In genomic region chr5:140396166-140396940, GRCm38 (mm10) we compare ENCODE assay signal across 9 mouse cellular contexts. TPM values are rescaled to one million over a fixed set of nuclear protein-coding genes. Genes with fewer than 3 reads are reported as not detected.
A peak's percentile ranks its signal among the peaks of the same experiment; 100 is the strongest.
DNase-seq lines count a peak whose midpoint lies in the region; ATAC-seq and TF ChIP-seq lines count a peak whose summit lies in the region.
"Had no signal": no experiment of that assay in that cellular context is flagged by ENCODE, and none has a peak within 500 bp of the region (broad histone marks: within the 10 kb centered on the region; RNA-seq: fewer than 3 reads in every experiment).

No protein-coding gene starts in this region.

- H3K79me2 ChIP-seq in heart, adult 2 months (replicated peaks; ENCODE audit: control insufficient read depth, insufficient read depth, low read length), result no peaks in the 10 kb centered on the region

- H3K4me3 ChIP-seq in heart, adult 2 months, result no peak overlapping the region
- H3K4me3 ChIP-seq in heart, embryonic 12.5 days, result no peak overlapping the region
- H3K4me3 ChIP-seq in thymus, adult 2 months (ENCODE audit: control insufficient read depth, insufficient read depth, low read length), result no peak overlapping the region
- no peak overlapping the region for H3K4me3 ChIP-seq in small intestine, adult 2 months (ENCODE audit: low read depth, low read length)
- H3K4me3 ChIP-seq: hindbrain, embryonic 15.5 days had no signal

- TF ChIP-seq EP300 in heart, adult 2 months (IDR thresholded peaks at IDR 0.05; ENCODE audit: insufficient read depth, low read depth, low read length), result no peak

- no peaks in the 10 kb centered on the region for H3K9me3 ChIP-seq in heart, embryonic 12.5 days (replicated peaks)
- H3K9me3 ChIP-seq: hindbrain, embryonic 15.5 days had no signal

- H3K4me2 ChIP-seq in heart, embryonic 12.5 days, result no peak overlapping the region
- H3K4me2 ChIP-seq: hindbrain, embryonic 15.5 days had no signal

- no peak for ATAC-seq in heart, embryonic 12.5 days (ENCODE audit: insufficient number of reproducible peaks, low FRiP score)
- ATAC-seq in hematopoietic stem cell, adult 5-6 weeks (replicated peaks in 1 of 2; ENCODE audit: insufficient read depth in 1 of 2, low FRiP score in 2 of 2, low TSS enrichment in 1 of 2, low read depth in 1 of 2, poor library complexity in 2 of 2, severe bottlenecking in 2 of 2), result peak; percentile 32 to 58; a peak in 1 of 4 replicates

- WGBS in heart, adult 2 months, result 50% methylated on average over 8 of the region's 8 CpGs
- WGBS in heart, embryonic 12.5 days, result 61% methylated on average over 8 of the region's 8 CpGs
- WGBS in thymus, adult 2 months, result 69% methylated on average over 8 of the region's 8 CpGs
- WGBS in small intestine, adult 2 months, result 56% methylated on average over 8 of the region's 8 CpGs

- no peaks in the 10 kb centered on the region for H3K27me3 ChIP-seq in heart, adult 2 months (ENCODE audit: control insufficient read depth, insufficient read depth, low read length)
- H3K27me3 ChIP-seq in heart, embryonic 12.5 days (replicated peaks), result 0 out of 2 replicates have a peak, but pooled peaks cover 4% of the 10 kb centered on the region
- no peaks in the 10 kb centered on the region for H3K27me3 ChIP-seq in thymus, adult 2 months (ENCODE audit: control insufficient read depth, insufficient read depth, low read length)
- H3K27me3 ChIP-seq in small intestine, adult 2 months (ENCODE audit: control insufficient read depth, insufficient read depth, low read length), result no peaks in the 10 kb centered on the region
- H3K27me3 ChIP-seq: hindbrain, embryonic 15.5 days had no signal

- no peaks in the 10 kb centered on the region for H3K4me1 ChIP-seq in heart, adult 2 months (ENCODE audit: control insufficient read depth, insufficient read depth, low read length)
- no peaks in the 10 kb centered on the region for H3K4me1 ChIP-seq in heart, embryonic 12.5 days (replicated peaks)
- H3K4me1 ChIP-seq in thymus, adult 2 months (replicated peaks; ENCODE audit: control insufficient read depth, insufficient read depth, low read length), result no peaks in the 10 kb centered on the region
- H3K4me1 ChIP-seq in small intestine, adult 2 months (ENCODE audit: control insufficient read depth, insufficient read depth, insufficient read length, low read length), result no peaks in the 10 kb centered on the region
- H3K4me1 ChIP-seq: hindbrain, embryonic 15.5 days had no signal

- H3K9ac ChIP-seq in heart, adult 2 months (ENCODE audit: low read depth, low read length), result no peak overlapping the region
- no peak overlapping the region for H3K9ac ChIP-seq in heart, embryonic 12.5 days
- H3K9ac ChIP-seq: hindbrain, embryonic 15.5 days had no signal

- no peak overlapping the region for H3K27ac ChIP-seq in heart, adult 2 months
- no peak overlapping the region for H3K27ac ChIP-seq in heart, embryonic 12.5 days (ENCODE audit: poor library complexity, severe bottlenecking)
- no peak overlapping the region for H3K27ac ChIP-seq in thymus, adult 2 months (ENCODE audit: control insufficient read depth, insufficient read depth, low read length)
- no peak overlapping the region for H3K27ac ChIP-seq in small intestine, adult 2 months (ENCODE audit: insufficient read depth, low read depth, low read length)
- H3K27ac ChIP-seq: hindbrain, embryonic 15.5 days had no signal

- H3K36me3 ChIP-seq in heart, adult 2 months (ENCODE audit: control insufficient read depth, insufficient read depth, low read length), result no peaks in the 10 kb centered on the region
- H3K36me3 ChIP-seq in heart, embryonic 12.5 days, result no peaks in the 10 kb centered on the region
- no peaks in the 10 kb centered on the region for H3K36me3 ChIP-seq in thymus, adult 2 months (ENCODE audit: control insufficient read depth, insufficient read depth, low read length)
- H3K36me3 ChIP-seq in small intestine, adult 2 months (ENCODE audit: control insufficient read depth, insufficient read depth, low read length), result no peaks in the 10 kb centered on the region
- H3K36me3 ChIP-seq: hindbrain, embryonic 15.5 days had no signal

- no peak for DNase-seq in heart, adult 2 months
- DNase-seq in thymus, adult 2 months, result peak; percentile 34
- no peak for DNase-seq in thymus, adult 18-20 months
- DNase-seq in left cerebral cortex, postnatal 4 days, result no peak
- no peak for DNase-seq in layer of hippocampus, adult 8-10 months (ENCODE audit: low spot score in 2 of 2)

- no peak for TF ChIP-seq POLR2A in heart, adult 2 months (IDR thresholded peaks at IDR 0.05; ENCODE audit: insufficient read depth, low read depth, low read length)
- TF ChIP-seq POLR2A in thymus, adult 2 months (IDR thresholded peaks at IDR 0.05; ENCODE audit: control insufficient read depth, extremely low read depth, insufficient read depth, low read length, poor library complexity), result no peak
- no peak for TF ChIP-seq POLR2A in small intestine, adult 2 months (IDR thresholded peaks at IDR 0.05; ENCODE audit: low read depth, low read length)

- peak; percentile 53 for TF ChIP-seq CTCF in heart, adult 2 months (IDR thresholded peaks at IDR 0.05)
- TF ChIP-seq CTCF in thymus, adult 2 months (IDR thresholded peaks at IDR 0.05; ENCODE audit: borderline replicate concordance, control insufficient read depth, extremely low read depth, insufficient read depth, low read length, poor library complexity), result peak; percentile 13; the same call in 1 of the 2 replicates
- TF ChIP-seq CTCF in small intestine, adult 2 months (IDR thresholded peaks at IDR 0.05; ENCODE audit: extremely low read depth, insufficient read length, insufficient replicate concordance, low read depth, low read length), result peak; percentile 25; the same call in 1 of the 2 replicates

- intact Hi-C loops in heart, adult 2 months (cut with DNase I), result loop anchor here (1.0 kb wide), 1 partner anchor 558 kb away; no protein-coding TSS in a partner anchor
- intact Hi-C loops in left cerebral cortex, postnatal 4 days (cut with DNase I), result no loop called here

RNA-seq across cellular contexts. Expression of gene Snx8, which starts 7.3 kb away (rescaled TPM):
- total RNA-seq in heart, adult 2 months (2021), result 10 to 100 TPM; 12.0 to 15.8 TPM
- polyA plus RNA-seq in heart, adult 2 months (2012; rRNA removed), result 8.9 and 10.5 TPM in 2 replicates
- 15.2 and 16.5 TPM in 2 replicates for polyA plus RNA-seq in heart, embryonic 12.5 days (2016; fragmentation: Nextera tagmentation; extraction: Ambion mirVana)
- polyA plus RNA-seq in thymus, adult 2 months (2012; rRNA removed), result 12.4 and 14.7 TPM in 2 replicates
- total RNA-seq in hematopoietic stem cell, adult 5-6 weeks (2017), result 3.4 and 5.4 TPM in 2 replicates
- 5.0 and 6.6 TPM in 2 replicates for polyA plus RNA-seq in small intestine, adult 2 months (2012; rRNA removed)
- 10 to 100 TPM; 26.8 to 30.5 TPM for total RNA-seq in left cerebral cortex, postnatal 4 days (2021)
- total RNA-seq in layer of hippocampus, adult 8-10 months (2022), result 10 to 100 TPM in 3 of 4 experiments, 1 to 10 TPM in 1; 9.1 to 15.8 (median 12.7) TPM

RNA-seq across cellular contexts. Expression of gene Eif3b, which starts 22.8 kb away (rescaled TPM):
- 10 to 100 TPM; 86.9 to 95.2 TPM for total RNA-seq in heart, adult 2 months (2021)
- polyA plus RNA-seq in heart, adult 2 months (2012; rRNA removed), result 49.0 and 59.8 TPM in 2 replicates
- polyA plus RNA-seq in heart, embryonic 12.5 days (2016; fragmentation: Nextera tagmentation; extraction: Ambion mirVana), result 128 and 138 TPM in 2 replicates
- 114 and 121 TPM in 2 replicates for polyA plus RNA-seq in thymus, adult 2 months (2012; rRNA removed)
- total RNA-seq in hematopoietic stem cell, adult 5-6 weeks (2017), result 118 and 144 TPM in 2 replicates
- 40.9 and 68.3 TPM in 2 replicates for polyA plus RNA-seq in small intestine, adult 2 months (2012; rRNA removed)
- total RNA-seq in left cerebral cortex, postnatal 4 days (2021), result 100 to 1,000 TPM; 124 to 127 TPM
- 10 to 100 TPM; 84.4 to 88.2 (median 87.0) TPM for total RNA-seq in layer of hippocampus, adult 8-10 months (2022)

RNA-seq across cellular contexts. Expression of gene Gm4869, which starts 49.1 kb away (rescaled TPM):
- not detected for total RNA-seq in heart, adult 2 months (2021)
- 0.06 TPM in 1 of 2 replicates, not detected in the other for polyA plus RNA-seq in heart, adult 2 months (2012; rRNA removed)
- polyA plus RNA-seq in heart, embryonic 12.5 days (2016; fragmentation: Nextera tagmentation; extraction: Ambion mirVana), result 0.06 TPM in 1 of 2 replicates, not detected in the other
- polyA plus RNA-seq in thymus, adult 2 months (2012; rRNA removed), result 0.05 and 0.22 TPM in 2 replicates
- not detected in 2 replicates for total RNA-seq in hematopoietic stem cell, adult 5-6 weeks (2017)
- 0.04 TPM in 1 of 2 replicates, not detected in the other for polyA plus RNA-seq in small intestine, adult 2 months (2012; rRNA removed)
- total RNA-seq in left cerebral cortex, postnatal 4 days (2021), result not detected
- total RNA-seq in layer of hippocampus, adult 8-10 months (2022), result not detected
- polyA plus RNA-seq: hindbrain, embryonic 15.5 days had no signal
